Mouse (Mus musculus) heart, adult 2 months (tissue): ENCODE data around the gene Slc30a2.

Experiments used
- CTCF ChIP-seq: fragments of 200-600 bp; IDR thresholded peaks from 2 replicates; pipeline ENCODE4 v1.8.1; 2022; ENCODE audit warnings: antibody characterized with exemption, mild to moderate bottlenecking, moderate library complexity
- EP300 ChIP-seq: fragments of 200-500 bp; IDR thresholded peaks from 2 replicates; pipeline ENCODE4 v1.6.1; 2011; ENCODE audit warnings: low read depth, low read length, control low read depth; ENCODE audit not compliant: insufficient read depth
- POLR2A ChIP-seq: fragments of 200-500 bp; IDR thresholded peaks from 2 replicates; pipeline ENCODE4 v1.6.1; 2011; ENCODE audit warnings: mild to moderate bottlenecking, low read depth, low read length, control low read depth; ENCODE audit not compliant: insufficient read depth

DNA sequence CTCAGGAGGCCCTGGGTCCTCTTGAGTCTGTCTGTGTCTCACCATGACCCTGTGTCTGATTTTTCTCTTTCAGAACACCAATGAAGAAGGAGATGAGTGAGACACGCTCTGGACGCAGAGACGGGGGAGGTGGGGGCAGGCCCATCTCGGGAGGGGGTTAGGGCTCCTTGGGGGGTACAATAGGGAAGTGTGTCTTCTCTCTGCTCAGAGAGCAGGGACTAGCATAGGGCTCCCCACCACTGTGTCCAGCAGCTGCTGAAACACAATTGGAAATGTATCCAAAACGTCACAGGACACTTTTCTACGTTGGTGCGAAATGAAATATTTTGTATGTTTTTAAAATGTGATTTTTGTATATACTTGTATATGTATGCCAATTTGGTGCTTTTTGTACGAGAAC lies 14.1 kb upstream of the Slc30a2 start:
- TF ChIP-seq EP300: no peak
- no peak for TF ChIP-seq POLR2A
- no peak for TF ChIP-seq CTCF
